Mouse (Mus musculus): Measurements from ENCODE around the gene Abhd5. TPM values are rescaled to one million over a fixed set of nuclear protein-coding genes. Genes with fewer than 3 reads are reported as not detected.

Gene Abhd5
- polyA plus RNA-seq, 1 experiment from 2014 or later = 27.0 TPM

GRCm38 (mm10) chr9:122316562-122316961 is 34.8 kb upstream of the Abhd5 start:
- no peak overlapping the region for H3K4me3 ChIP-seq (replicated peaks)
- H3K27me3 ChIP-seq = no peaks in the 10 kb centered on the region
- 57% methylated on average over 7 of the region's 7 CpGs for WGBS (ENCODE audit: insufficient replicate concordance)
- H3K4me1 ChIP-seq (replicated peaks) = peaks cover 14% of the 10 kb centered on the region
- ATAC-seq (ENCODE audit: insufficient read depth) = peak; percentile 52; the same call in 1 of the 2 replicates
- no peak overlapping the region for H3K9ac ChIP-seq
- no peak overlapping the region for H3K4me2 ChIP-seq
- peak overlapping the region; percentile 45; the same call in 1 of the 2 replicates for H3K27ac ChIP-seq (replicated peaks)
- no peaks in the 10 kb centered on the region for H3K36me3 ChIP-seq (replicated peaks)
- H3K9me3 ChIP-seq (replicated peaks) = no peaks in the 10 kb centered on the region

DNA sequence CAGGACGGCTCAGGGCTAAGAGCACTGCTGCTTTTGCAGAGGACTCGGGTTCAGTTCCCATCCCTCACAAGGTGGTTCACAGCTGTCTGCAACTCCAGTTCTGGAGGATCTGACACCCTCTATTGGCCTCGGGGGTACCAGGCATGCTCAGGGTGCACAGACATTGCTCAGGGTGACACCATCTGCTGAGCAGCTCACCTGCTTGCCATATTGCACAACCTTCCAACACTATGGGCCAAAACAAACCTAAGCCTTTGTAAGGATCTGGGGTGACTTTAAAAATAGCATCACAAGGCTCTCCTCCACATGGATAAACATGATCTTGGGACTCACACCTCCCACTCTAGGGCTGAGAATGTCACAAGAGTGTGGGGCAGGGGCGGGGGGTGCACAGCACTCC is 30.8 kb upstream of the Abhd5 start:
- Histone ChIP-seq H3K27ac (replicated peaks) (no peak overlapping the region), H3K9ac (no peak overlapping the region), H3K4me1 (replicated peaks) (peaks cover 4% of the 10 kb centered on the region), H3K9me3 (replicated peaks) (no peaks in the 10 kb centered on the region), H3K4me2 (no peak overlapping the region), H3K27me3 (no peaks in the 10 kb centered on the region), H3K36me3 (replicated peaks) (no peaks in the 10 kb centered on the region), H3K4me3 (replicated peaks) (no peak overlapping the region)
- 55% methylated on average over 4 of the region's 4 CpGs for WGBS (ENCODE audit: insufficient replicate concordance)
- ATAC-seq (ENCODE audit: insufficient read depth) = peak; percentile 43; the same call in 1 of the 2 replicates

GRCm38 (mm10) chr9:122322356-122322755 is 29.1 kb upstream of the Abhd5 start:
- ATAC-seq (ENCODE audit: insufficient read depth) = no peak

DNA sequence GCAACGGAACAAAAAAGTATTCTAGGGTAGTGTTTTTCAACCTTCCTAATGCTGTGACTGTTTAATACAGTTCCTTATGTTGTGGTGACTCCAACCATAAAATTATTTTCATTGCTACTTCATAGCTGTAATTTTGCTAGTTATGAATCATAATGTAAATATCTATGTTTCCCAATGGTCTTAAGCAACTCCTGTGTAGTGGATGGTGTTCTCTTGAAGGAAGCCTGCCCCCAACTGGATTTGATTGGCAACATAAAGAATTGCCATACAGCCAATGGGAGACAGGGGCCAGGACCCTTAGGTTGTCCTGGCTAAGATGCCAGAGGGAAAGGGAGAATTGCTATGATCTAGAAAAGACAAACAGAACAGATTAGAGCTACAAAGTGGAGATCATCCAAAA is 25.4 kb upstream of the Abhd5 start:
- Histone ChIP-seq H3K9ac (no peak overlapping the region), H3K9me3 (replicated peaks) (no peaks in the 10 kb centered on the region), H3K36me3 (replicated peaks) (no peaks in the 10 kb centered on the region), H3K27me3 (no peaks in the 10 kb centered on the region), H3K4me2 (no peak overlapping the region), H3K4me1 (replicated peaks) (no peaks in the 10 kb centered on the region), H3K27ac (replicated peaks) (no peak overlapping the region), H3K4me3 (replicated peaks) (no peak overlapping the region)
- no peak for ATAC-seq (ENCODE audit: insufficient read depth)
- 78% methylated on average over 1 of the region's 1 CpGs for WGBS (ENCODE audit: insufficient replicate concordance)

More at GRCm38 (mm10) chr9:122322356-122322755, 29.1 kb upstream of the Abhd5 start:
- H3K4me3 ChIP-seq (replicated peaks) = no peak overlapping the region
- no peak overlapping the region for H3K9ac ChIP-seq
- no peaks in the 10 kb centered on the region for H3K36me3 ChIP-seq (replicated peaks)
- H3K9me3 ChIP-seq (replicated peaks) = no peaks in the 10 kb centered on the region
- H3K27me3 ChIP-seq = no peaks in the 10 kb centered on the region
- H3K4me2 ChIP-seq = no peak overlapping the region
- peaks cover 4% of the 10 kb centered on the region for H3K4me1 ChIP-seq (replicated peaks)
- no peak overlapping the region for H3K27ac ChIP-seq (replicated peaks)
- 41% methylated on average over 3 of the region's 3 CpGs for WGBS (ENCODE audit: insufficient replicate concordance)

DNA sequence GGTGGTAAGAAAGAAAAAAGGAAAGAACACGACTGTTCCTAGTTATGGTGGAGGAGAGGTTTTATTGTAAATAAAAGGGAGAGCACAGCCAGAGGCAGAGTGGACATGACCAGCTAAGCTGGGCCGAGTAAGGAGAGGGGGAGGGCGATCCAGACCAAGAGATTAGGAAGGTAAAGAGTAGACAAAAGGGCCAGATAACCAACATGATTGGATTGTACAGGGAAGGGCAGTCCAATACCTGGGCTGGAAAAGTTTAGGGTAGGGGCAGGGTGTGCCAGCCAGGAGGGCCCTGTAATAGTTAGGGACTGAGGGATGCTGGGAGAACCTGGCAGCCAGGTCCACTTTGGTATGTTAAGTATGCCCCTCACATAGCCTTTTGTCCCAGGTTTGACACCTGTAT is 23.2 kb upstream of the Abhd5 start:
- Histone ChIP-seq H3K9me3 (replicated peaks) (no peaks in the 10 kb centered on the region), H3K4me1 (replicated peaks) (no peaks in the 10 kb centered on the region), H3K4me2 (no peak overlapping the region), H3K4me3 (replicated peaks) (no peak overlapping the region), H3K27ac (replicated peaks) (no peak overlapping the region), H3K36me3 (replicated peaks) (no peaks in the 10 kb centered on the region), H3K27me3 (no peaks in the 10 kb centered on the region), H3K9ac (no peak overlapping the region)
- ATAC-seq (ENCODE audit: insufficient read depth) = no peak
- WGBS (ENCODE audit: insufficient replicate concordance) = 40% methylated on average over 3 of the region's 3 CpGs

DNA sequence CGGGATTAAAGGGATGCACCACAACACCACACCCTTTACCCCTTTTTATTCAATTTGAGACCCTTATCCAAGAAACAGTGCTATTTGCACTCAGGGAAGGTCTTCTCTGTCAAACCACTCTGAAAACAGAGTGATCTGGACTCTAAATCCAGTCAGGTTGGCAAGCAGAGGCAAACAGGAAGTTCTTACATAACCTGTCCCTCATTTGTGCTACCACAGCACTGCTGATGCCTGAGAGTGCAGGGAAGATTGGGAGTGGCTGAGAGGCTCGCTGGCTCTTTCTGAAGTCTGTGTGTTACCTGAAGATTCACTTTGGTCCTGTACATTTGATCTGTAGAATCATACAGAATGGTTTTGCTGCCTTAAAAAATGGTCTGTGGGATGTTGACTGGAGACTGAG is 14.7 kb upstream of the Abhd5 start:
- no peak for ATAC-seq (ENCODE audit: insufficient read depth)
- Histone ChIP-seq H3K27me3 (no peaks in the 10 kb centered on the region; the same call in 1 of the 2 replicates), H3K9ac (no peak overlapping the region), H3K4me2 (no peak overlapping the region), H3K4me3 (replicated peaks) (no peak overlapping the region), H3K9me3 (replicated peaks) (no peaks in the 10 kb centered on the region), H3K27ac (replicated peaks) (no peak overlapping the region), H3K4me1 (replicated peaks) (peaks cover 12% of the 10 kb centered on the region), H3K36me3 (replicated peaks) (no peaks in the 10 kb centered on the region)
- whole genome bisulfite sequencing (ENCODE audit: insufficient replicate concordance) = 33% methylated on average over 2 of the region's 2 CpGs

GRCm38 (mm10) chr9:122337510-122337931 is 13.9 kb upstream of the Abhd5 start:
- Histone ChIP-seq H3K9me3 (replicated peaks) (no peaks in the 10 kb centered on the region), H3K27me3 (no peaks in the 10 kb centered on the region; the same call in 1 of the 2 replicates)

DNA sequence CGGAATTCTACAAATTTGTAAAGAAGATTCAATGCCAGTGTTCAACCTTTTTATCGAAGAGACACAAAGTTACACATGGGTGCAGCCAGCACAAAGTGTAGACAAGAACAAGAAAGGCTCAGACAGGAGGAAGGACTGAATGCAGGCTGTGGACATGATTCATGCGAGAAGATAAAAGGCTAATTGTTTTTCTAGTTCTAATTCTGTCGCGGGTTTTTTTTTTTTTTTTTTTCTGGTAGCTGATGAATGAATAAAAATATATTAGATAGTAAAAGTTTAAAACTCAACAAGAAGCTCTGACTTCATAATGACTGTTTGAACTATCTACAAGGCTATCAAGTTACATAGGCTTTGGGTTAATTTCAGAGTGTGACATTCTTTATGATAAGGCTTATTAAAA is 11.4 kb upstream of the Abhd5 start:
- H3K9ac ChIP-seq = no peak overlapping the region
- H3K9me3 ChIP-seq (replicated peaks) = no peaks in the 10 kb centered on the region
- H3K4me3 ChIP-seq (replicated peaks) = no peak overlapping the region
- peaks cover 22% of the 10 kb centered on the region for H3K4me1 ChIP-seq (replicated peaks)
- no peak overlapping the region for H3K4me2 ChIP-seq
- no peak for ATAC-seq (ENCODE audit: insufficient read depth)
- no peaks in the 10 kb centered on the region; the same call in 1 of the 2 replicates for H3K27me3 ChIP-seq
- no peak overlapping the region for H3K27ac ChIP-seq (replicated peaks)
- no peaks in the 10 kb centered on the region for H3K36me3 ChIP-seq (replicated peaks)
- WGBS (ENCODE audit: insufficient replicate concordance) = 56% methylated on average over 5 of the region's 5 CpGs

More at GRCm38 (mm10) chr9:122337510-122337931, 13.9 kb upstream of the Abhd5 start:
- ATAC-seq (ENCODE audit: insufficient read depth) = no peak
- no peak overlapping the region for H3K4me2 ChIP-seq
- WGBS (ENCODE audit: insufficient replicate concordance) = 36% methylated on average over 8 of the region's 8 CpGs
- no peak overlapping the region for H3K9ac ChIP-seq
- H3K4me3 ChIP-seq (replicated peaks) = no peak overlapping the region
- H3K36me3 ChIP-seq (replicated peaks) = no peaks in the 10 kb centered on the region
- H3K4me1 ChIP-seq (replicated peaks) = peaks cover 12% of the 10 kb centered on the region
- H3K27ac ChIP-seq (replicated peaks) = no peak overlapping the region

DNA sequence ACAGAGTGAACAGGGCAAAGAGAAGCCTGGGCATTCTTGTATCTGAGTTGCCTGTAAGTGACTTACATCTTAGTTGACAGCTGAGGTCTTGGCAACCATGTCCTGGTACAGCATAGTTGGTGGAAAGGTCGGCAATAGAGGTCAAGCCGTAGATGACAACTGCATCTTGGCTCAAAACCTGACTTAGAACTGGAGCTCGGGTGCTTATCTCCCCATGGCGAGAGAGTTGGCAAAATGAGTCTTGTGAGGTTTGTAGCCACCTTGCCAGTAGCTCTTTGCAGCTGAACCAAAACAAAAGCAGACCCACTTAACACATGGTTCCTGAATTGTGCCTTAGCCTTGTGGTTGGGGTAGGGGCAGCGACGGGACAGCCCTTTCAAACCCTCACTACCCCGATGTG is 8.0 kb upstream of the Abhd5 start:
- WGBS (ENCODE audit: insufficient replicate concordance) = 61% methylated on average over 7 of the region's 7 CpGs
- Histone ChIP-seq H3K27ac (replicated peaks) (no peak overlapping the region), H3K9ac (no peak overlapping the region), H3K4me1 (replicated peaks) (peaks cover 25% of the 10 kb centered on the region), H3K4me2 (no peak overlapping the region), H3K27me3 (no peaks in the 10 kb centered on the region), H3K4me3 (replicated peaks) (no peak overlapping the region), H3K9me3 (replicated peaks) (no peaks in the 10 kb centered on the region), H3K36me3 (replicated peaks) (no peaks in the 10 kb centered on the region)
- no peak for ATAC-seq (ENCODE audit: insufficient read depth)

DNA sequence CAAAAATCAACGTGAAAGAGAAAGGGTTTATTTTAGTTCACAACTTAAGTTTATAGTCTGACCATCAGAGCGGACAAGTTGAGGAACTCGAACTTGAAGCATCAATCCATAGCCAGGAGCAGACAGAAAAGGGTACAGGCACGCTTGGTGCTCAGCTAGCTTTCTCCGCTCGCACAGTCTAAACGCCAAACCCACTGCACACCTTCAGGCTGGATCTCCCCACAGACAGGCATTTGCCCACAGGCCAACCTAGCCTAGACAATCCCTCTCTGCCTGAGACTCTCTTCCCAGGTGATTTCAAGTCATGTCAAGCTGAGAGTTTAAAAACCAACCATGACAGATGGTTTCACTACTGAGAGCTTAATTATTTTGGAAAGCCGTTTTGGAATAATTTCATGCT is 6.8 kb upstream of the Abhd5 start:
- Histone ChIP-seq H3K36me3 (replicated peaks) (no peaks in the 10 kb centered on the region), H3K4me1 (replicated peaks) (peaks cover 36% of the 10 kb centered on the region), H3K27ac (replicated peaks) (no peak overlapping the region), H3K9me3 (replicated peaks) (no peaks in the 10 kb centered on the region), H3K4me3 (replicated peaks) (no peak overlapping the region), H3K9ac (no peak overlapping the region), H3K27me3 (no peaks in the 10 kb centered on the region), H3K4me2 (no peak overlapping the region)
- ATAC-seq (ENCODE audit: insufficient read depth) = no peak
- 74% methylated on average over 8 of the region's 8 CpGs for WGBS (ENCODE audit: insufficient replicate concordance)

- Histone ChIP-seq H3K27ac (replicated peaks) (no peak overlapping the region), H3K36me3 (replicated peaks) (no peaks in the 10 kb centered on the region), H3K27me3 (no peaks in the 10 kb centered on the region), H3K4me2 (no peak overlapping the region), H3K4me3 (replicated peaks) (no peak overlapping the region), H3K4me1 (replicated peaks) (peaks cover 44% of the 10 kb centered on the region), H3K9ac (no peak overlapping the region), H3K9me3 (replicated peaks) (no peaks in the 10 kb centered on the region)
- ATAC-seq (ENCODE audit: insufficient read depth) = no peak
- WGBS (ENCODE audit: insufficient replicate concordance) = 75% methylated on average over 3 of the region's 3 CpGs
Measured at GRCm38 (mm10) chr9:122345291-122345690, 6.1 kb upstream of the Abhd5 start.

- Histone ChIP-seq H3K27me3 (no peaks in the 10 kb centered on the region), H3K4me3 (replicated peaks) (no peak overlapping the region), H3K9me3 (replicated peaks) (no peaks in the 10 kb centered on the region), H3K27ac (replicated peaks) (no peak overlapping the region), H3K9ac (no peak overlapping the region), H3K4me1 (replicated peaks) (peaks cover 51% of the 10 kb centered on the region), H3K36me3 (replicated peaks) (no peaks in the 10 kb centered on the region), H3K4me2 (no peak overlapping the region)
- 82% methylated on average over 5 of the region's 5 CpGs for WGBS (ENCODE audit: insufficient replicate concordance)
- no peak for ATAC-seq (ENCODE audit: insufficient read depth)
Measured at GRCm38 (mm10) chr9:122346059-122346458, 5.3 kb upstream of the Abhd5 start.

All from liver, embryonic 15.5 days (tissue).